Mouse (Mus musculus) kidney, embryonic 14.5 days (tissue): ENCODE results near the gene Gm47995. TPM values are rescaled to one million over a fixed set of nuclear protein-coding genes. Genes with fewer than 3 reads are reported as not detected.
"Not testable (repeated sequence)": the region's sequence is repeated elsewhere in the genome, so short reads cannot be mapped to it uniquely, and the experiment has no call there.

ENCODE experiments used
- ATAC-seq: fragments of 200-750 bp; cut with Nextera tagmentation; 2 replicates; pipeline ENCODE4 v1.8.0; 2017; ENCODE audit warnings: moderate number of reproducible peaks, mild to moderate bottlenecking, moderate TSS enrichment, moderate library complexity; ENCODE audit not compliant: low FRiP score, low TSS enrichment
- H3K27ac ChIP-seq: fragments of 300-500 bp; sonication (generic); 2 replicates; pipeline ENCODE4 v1.5.1; 2014; ENCODE audit warnings: low read depth, mild to moderate bottlenecking, low read length, moderate library complexity, mixed read lengths
- H3K27me3 ChIP-seq: fragments of 300-500 bp; sonication (generic); 2 replicates; pipeline ENCODE4 v1.6.1; 2014; ENCODE audit warnings: mild to moderate bottlenecking, low read length; ENCODE audit not compliant: control insufficient read depth, insufficient read depth
- H3K36me3 ChIP-seq: fragments of 300-500 bp; sonication (generic); 2 replicates; pipeline ENCODE4 v1.6.1; 2014; ENCODE audit warnings: low read length, mixed read lengths; ENCODE audit not compliant: control insufficient read depth, insufficient read depth
- H3K4me1 ChIP-seq: fragments of 300-500 bp; sonication (generic); 2 replicates; pipeline ENCODE4 v1.6.1; 2014; ENCODE audit warnings: low read length, mixed read lengths; ENCODE audit not compliant: control insufficient read depth, insufficient read depth
- H3K4me2 ChIP-seq: fragments of 300-500 bp; sonication (generic); replicated peaks from 2 replicates; pipeline ENCODE4 v1.6.1; 2014; ENCODE audit warnings: low read depth, mild to moderate bottlenecking, low read length
- H3K4me3 ChIP-seq: fragments of 300-500 bp; sonication (generic); 2 replicates; pipeline ENCODE4 v1.5.1; 2014; ENCODE audit warnings: mild to moderate bottlenecking, low read length
- H3K9ac ChIP-seq: fragments of 300-500 bp; sonication (generic); 2 replicates; pipeline ENCODE4 v1.6.1; 2014; ENCODE audit warnings: low read depth, mild to moderate bottlenecking, low read length, moderate library complexity
- H3K9me3 ChIP-seq: fragments of 300-500 bp; sonication (generic); 2 replicates; pipeline ENCODE4 v1.6.1; 2016; ENCODE audit warnings: low read length; ENCODE audit not compliant: control insufficient read depth
- WGBS: fragments of 180-500 bp; shearing (Covaris S2); extraction: QIAGEN DNeasy Blood & Tissue Kit; methylation state at CpG from one replicate; pipeline ENCODE4 v1.1.7; 2014; 5-methylcytosine and 5-hydroxymethylcytosine counted together
- polyA plus RNA-seq: library from polyadenylated mRNA; unstranded; fragments of >200 nt; fragmentation: Nextera tagmentation; extraction: Ambion mirVana; gene quantifications from 2 replicates; pipeline ENCODE4 v1.2.1, GENCODE M21; 2014

The Gm47995 gene
- polyA plus RNA-seq = 0.34 TPM in 1 of 2 replicates, not detected in the other

DNA sequence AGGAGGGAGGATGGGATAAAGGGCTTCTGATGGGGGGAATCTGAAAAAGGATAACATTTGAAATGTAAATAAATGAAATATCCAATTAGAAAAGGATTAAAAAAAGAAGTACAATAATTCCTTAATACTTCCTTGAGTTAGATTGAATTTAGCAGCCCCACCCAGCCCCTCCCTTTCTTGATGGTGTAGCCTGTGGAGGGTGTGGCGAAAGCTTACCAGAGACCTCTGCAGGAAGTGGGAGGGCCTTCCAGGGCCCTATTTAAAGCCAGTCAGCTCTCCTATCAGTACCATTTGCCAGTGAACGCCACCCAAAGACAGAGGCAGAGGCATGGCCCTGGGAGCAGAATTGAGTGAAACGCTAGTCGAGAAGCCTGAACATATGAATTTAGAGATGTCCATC lies at the start of gene Gm47995:
TSS of gene Gm47995 (plus strand) at position 329 of the 400 bp plus-strand sequence.
- H3K4me2 ChIP-seq, H3K4me3 ChIP-seq, H3K4me1 ChIP-seq, H3K9ac ChIP-seq, H3K36me3 ChIP-seq, H3K27me3 ChIP-seq, H3K27ac ChIP-seq, ATAC-seq, H3K9me3 ChIP-seq: not testable (repeated sequence)
- WGBS = 89% methylated on average over 2 of the region's 4 CpGs

DNA sequence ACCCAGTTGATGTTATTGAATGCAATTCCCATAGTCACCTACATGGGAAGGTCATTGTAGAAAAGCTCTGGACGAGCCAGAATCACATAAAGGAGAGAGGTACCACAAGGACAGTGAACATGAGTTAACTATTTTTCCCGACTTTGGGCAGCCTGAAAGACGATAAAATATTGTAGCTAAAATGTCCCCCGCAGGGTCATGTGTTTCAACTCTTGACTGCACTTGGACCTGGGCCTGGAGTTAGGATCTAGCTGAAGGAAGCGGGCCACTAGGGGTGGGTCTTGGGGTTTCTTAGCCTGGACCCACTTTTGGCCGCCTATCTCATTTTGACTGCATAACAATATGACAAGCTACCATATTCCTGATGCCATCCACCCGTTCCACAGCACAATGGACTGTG lies 48.0 kb upstream of the Gm47995 start:
- no peak overlapping the region for H3K9ac ChIP-seq
- no peaks in the 10 kb centered on the region for H3K36me3 ChIP-seq
- H3K4me3 ChIP-seq = no peak overlapping the region
- H3K27ac ChIP-seq = no peak overlapping the region
- H3K9me3 ChIP-seq = no peaks in the 10 kb centered on the region
- H3K4me1 ChIP-seq = no peaks in the 10 kb centered on the region
- H3K27me3 ChIP-seq = no peaks in the 10 kb centered on the region
- H3K4me2 ChIP-seq = no peak overlapping the region
- WGBS = 88% methylated on average over 7 of the region's 7 CpGs
- no peak for ATAC-seq

DNA sequence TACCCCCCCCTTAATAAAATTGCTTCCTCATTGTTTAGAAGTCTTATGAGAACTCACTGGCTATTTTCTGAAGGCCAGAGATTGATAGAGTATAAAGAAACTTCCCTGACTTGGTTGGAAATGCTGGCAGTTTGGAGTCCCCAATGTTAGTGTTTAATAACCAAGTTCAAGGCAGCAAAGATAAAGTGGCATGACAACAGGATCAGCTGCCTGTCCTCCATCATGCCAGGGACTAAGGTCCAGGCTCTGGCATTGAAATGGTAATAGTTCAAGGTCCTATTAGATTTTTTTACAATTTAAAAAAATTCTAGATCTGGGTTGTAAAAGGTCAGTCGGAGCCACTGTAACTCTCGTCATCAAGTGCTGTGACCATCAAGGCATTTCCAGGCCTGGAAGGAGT lies 47.2 kb upstream of the Gm47995 start:
- 78% methylated on average over 2 of the region's 2 CpGs for WGBS
- H3K36me3 ChIP-seq = no peaks in the 10 kb centered on the region
- H3K4me2 ChIP-seq = no peak overlapping the region
- no peaks in the 10 kb centered on the region for H3K9me3 ChIP-seq
- no peak for ATAC-seq
- no peak overlapping the region for H3K9ac ChIP-seq
- H3K4me3 ChIP-seq = no peak overlapping the region
- no peak overlapping the region for H3K27ac ChIP-seq
- no peaks in the 10 kb centered on the region for H3K27me3 ChIP-seq
- H3K4me1 ChIP-seq = no peaks in the 10 kb centered on the region

- H3K4me2 ChIP-seq = no peak overlapping the region
- no peaks in the 10 kb centered on the region for H3K4me1 ChIP-seq
- no peaks in the 10 kb centered on the region for H3K9me3 ChIP-seq
- H3K27me3 ChIP-seq = no peaks in the 10 kb centered on the region
- no peaks in the 10 kb centered on the region for H3K36me3 ChIP-seq
- 89% methylated on average over 6 of the region's 6 CpGs for WGBS
- H3K4me3 ChIP-seq = no peak overlapping the region
- ATAC-seq = no peak
- no peak overlapping the region for H3K9ac ChIP-seq
- no peak overlapping the region for H3K27ac ChIP-seq
Measured at GRCm38 (mm10) chr1:151153056-151153652, 45.1 kb upstream of the Gm47995 start.

- H3K4me3 ChIP-seq, H3K4me1 ChIP-seq, H3K27ac ChIP-seq, ATAC-seq, H3K9me3 ChIP-seq, H3K4me2 ChIP-seq, H3K9ac ChIP-seq, H3K27me3 ChIP-seq, H3K36me3 ChIP-seq: not testable (repeated sequence)
- 91% methylated on average over 9 of the region's 9 CpGs for WGBS
Measured at GRCm38 (mm10) chr1:151154131-151154530, 44.1 kb upstream of the Gm47995 start.

GRCm38 (mm10) chr1:151156129-151156528 lies 42.1 kb upstream of the Gm47995 start:
- 84% methylated on average over 3 of the region's 3 CpGs for WGBS
- ATAC-seq = no peak

GRCm38 (mm10) chr1:151156777-151157632 lies 41.2 kb upstream of the Gm47995 start:
- Histone ChIP-seq H3K4me1 (no peaks in the 10 kb centered on the region), H3K4me2 (no peak overlapping the region), H3K36me3 (no peaks in the 10 kb centered on the region), H3K27ac (no peak overlapping the region), H3K9ac (no peak overlapping the region), H3K9me3 (no peaks in the 10 kb centered on the region), H3K4me3 (no peak overlapping the region), H3K27me3 (no peaks in the 10 kb centered on the region)
- no peak for ATAC-seq
- WGBS = 85% methylated on average over 7 of the region's 7 CpGs

More at GRCm38 (mm10) chr1:151156129-151156528, 42.1 kb upstream of the Gm47995 start:
- H3K4me1 ChIP-seq = no peaks in the 10 kb centered on the region
- H3K9me3 ChIP-seq = no peaks in the 10 kb centered on the region
- no peaks in the 10 kb centered on the region for H3K36me3 ChIP-seq
- no peak overlapping the region for H3K4me2 ChIP-seq
- no peak overlapping the region for H3K9ac ChIP-seq
- no peaks in the 10 kb centered on the region for H3K27me3 ChIP-seq
- no peak overlapping the region for H3K4me3 ChIP-seq
- no peak overlapping the region for H3K27ac ChIP-seq

- 0 out of 2 replicates have a peak, but pooled peaks have one; percentile 32 for ATAC-seq
- Histone ChIP-seq H3K4me2 (no peak overlapping the region), H3K27ac (no peak overlapping the region)
Measured at GRCm38 (mm10) chr1:151157963-151158856, 40.0 kb upstream of the Gm47995 start.

More at GRCm38 (mm10) chr1:151157963-151158856, 40.0 kb upstream of the Gm47995 start:
- H3K36me3 ChIP-seq = no peaks in the 10 kb centered on the region
- no peaks in the 10 kb centered on the region for H3K27me3 ChIP-seq
- WGBS = 60% methylated on average over 9 of the region's 9 CpGs
- H3K4me1 ChIP-seq = no peaks in the 10 kb centered on the region
- H3K9ac ChIP-seq = no peak overlapping the region
- H3K9me3 ChIP-seq = no peaks in the 10 kb centered on the region
- no peak overlapping the region for H3K4me3 ChIP-seq
